Mouse (Mus musculus) stomach, embryonic 15.5 days (tissue): Measurements from ENCODE around the gene Immt. TPM values are rescaled to one million over a fixed set of nuclear protein-coding genes. Genes with fewer than 3 reads are reported as not detected.

ENCODE experiments used
- ATAC-seq: fragments of 200-750 bp; cut with Nextera tagmentation; 2 replicates; pipeline ENCODE4 v1.8.0; 2017; ENCODE audit warnings: low read depth, moderate number of reproducible peaks, moderate TSS enrichment; ENCODE audit not compliant: insufficient read depth, low FRiP score
- H3K27ac ChIP-seq: fragments of 300-500 bp; sonication (generic); 2 replicates; pipeline ENCODE4 v1.5.1; 2015; ENCODE audit warnings: mild to moderate bottlenecking, inconsistent platforms
- H3K27me3 ChIP-seq: fragments of 300-500 bp; sonication (generic); replicated peaks from 2 replicates; pipeline ENCODE4 v1.6.1; 2015; ENCODE audit warnings: inconsistent platforms
- H3K36me3 ChIP-seq: fragments of 300-500 bp; sonication (generic); 2 replicates; pipeline ENCODE4 v1.6.1; 2015; ENCODE audit warnings: inconsistent platforms
- H3K4me1 ChIP-seq: fragments of 300-500 bp; sonication (generic); 2 replicates; pipeline ENCODE4 v1.6.1; 2015; ENCODE audit warnings: inconsistent platforms
- H3K4me2 ChIP-seq: fragments of 300-500 bp; sonication (generic); 2 replicates; pipeline ENCODE4 v1.6.1; 2015; ENCODE audit warnings: mild to moderate bottlenecking, inconsistent platforms
- H3K4me3 ChIP-seq: fragments of 300-500 bp; sonication (generic); replicated peaks from 2 replicates; pipeline ENCODE4 v1.5.1; 2015; ENCODE audit warnings: inconsistent platforms
- H3K9ac ChIP-seq: fragments of 300-500 bp; sonication (generic); 2 replicates; pipeline ENCODE4 v1.6.1; 2015; ENCODE audit warnings: inconsistent platforms
- H3K9me3 ChIP-seq: fragments of 300-500 bp; sonication (generic); 2 replicates; pipeline ENCODE4 v1.6.1; 2016; ENCODE audit warnings: inconsistent platforms
- WGBS: fragments of 180-500 bp; shearing (Covaris S2); methylation state at CpG from one replicate; pipeline ENCODE4 v1.1.7; 2015; 5-methylcytosine and 5-hydroxymethylcytosine counted together
- polyA plus RNA-seq: library from polyadenylated mRNA; unstranded; fragments of >200 nt; fragmentation: Nextera tagmentation; extraction: Ambion mirVana; gene quantifications from 2 replicates; pipeline ENCODE4 v1.2.1, GENCODE M21; 2015

Immt gene
- polyA plus RNA-seq, result 178 and 191 TPM in 2 replicates

GRCm38 (mm10) chr6:71830690-71831580 is at the start of gene Immt:
TSS of gene Immt (plus strand) at chr6:71831331.
- peak within 1 kb of the TSS; percentile 53 for H3K9ac ChIP-seq
- WGBS, result under 1% methylated on average over 63 of the region's 64 CpGs
- H3K27ac ChIP-seq, result peak within 1 kb of the TSS; percentile 92
- H3K27me3 ChIP-seq, result no peaks in the 10 kb centered on the region
- peak within 1 kb of the TSS; percentile 64 for H3K4me2 ChIP-seq
- peaks cover 4% of the 10 kb centered on the region for H3K4me1 ChIP-seq
- no peaks in the 10 kb centered on the region for H3K36me3 ChIP-seq
- H3K4me3 ChIP-seq, result peak within 1 kb of the TSS; percentile 70
- H3K9me3 ChIP-seq, result no peaks in the 10 kb centered on the region
- peak; percentile 100 for ATAC-seq

GRCm38 (mm10) chr6:71783165-71783564 is 48.0 kb upstream of the Immt start:
- no peak for ATAC-seq

GRCm38 (mm10) chr6:71788348-71788747 is 42.8 kb upstream of the Immt start:
- no peaks in the 10 kb centered on the region for H3K27me3 ChIP-seq
- no peak overlapping the region for H3K4me2 ChIP-seq
- no peaks in the 10 kb centered on the region for H3K9me3 ChIP-seq
- WGBS, result 68% methylated on average over 9 of the region's 9 CpGs
- no peaks in the 10 kb centered on the region for H3K4me1 ChIP-seq
- no peaks in the 10 kb centered on the region for H3K36me3 ChIP-seq
- H3K9ac ChIP-seq, result no peak overlapping the region
- no peak overlapping the region for H3K27ac ChIP-seq
- no peak overlapping the region for H3K4me3 ChIP-seq
- no peak for ATAC-seq

More at GRCm38 (mm10) chr6:71783165-71783564, 48.0 kb upstream of the Immt start:
- Histone ChIP-seq H3K9me3 (no peaks in the 10 kb centered on the region), H3K36me3 (no peaks in the 10 kb centered on the region), H3K4me1 (no peaks in the 10 kb centered on the region), H3K4me3 (no peak overlapping the region), H3K27ac (no peak overlapping the region), H3K27me3 (no peaks in the 10 kb centered on the region), H3K9ac (no peak overlapping the region), H3K4me2 (no peak overlapping the region)
- WGBS, result 85% methylated on average over 5 of the region's 5 CpGs

GRCm38 (mm10) chr6:71791771-71792170 is 39.4 kb upstream of the Immt start:
- Histone ChIP-seq H3K27ac (no peak overlapping the region), H3K4me1 (no peaks in the 10 kb centered on the region), H3K4me2 (no peak overlapping the region), H3K36me3 (no peaks in the 10 kb centered on the region), H3K9me3 (no peaks in the 10 kb centered on the region), H3K9ac (no peak overlapping the region), H3K27me3 (no peaks in the 10 kb centered on the region), H3K4me3 (no peak overlapping the region)
- ATAC-seq, result no peak
- WGBS, result 82% methylated on average over 6 of the region's 6 CpGs

- Histone ChIP-seq H3K9me3 (no peaks in the 10 kb centered on the region), H3K36me3 (no peaks in the 10 kb centered on the region), H3K4me2 (no peak overlapping the region), H3K4me3 (no peak overlapping the region), H3K4me1 (no peaks in the 10 kb centered on the region), H3K27ac (no peak overlapping the region), H3K9ac (no peak overlapping the region), H3K27me3 (no peaks in the 10 kb centered on the region)
- whole genome bisulfite sequencing, result 75% methylated on average over 3 of the region's 3 CpGs
- ATAC-seq, result no peak
These were observed 31.7 kb upstream of the Immt start for GRCm38 (mm10) chr6:71799391-71799790.

- ATAC-seq, result 0 out of 2 replicates have a peak, but pooled peaks have one; percentile 60
- H3K4me1 ChIP-seq, result no peaks in the 10 kb centered on the region
- no peaks in the 10 kb centered on the region for H3K36me3 ChIP-seq
- H3K27me3 ChIP-seq, result no peaks in the 10 kb centered on the region
- H3K9ac ChIP-seq, result no peak overlapping the region
- H3K4me3 ChIP-seq, result no peak overlapping the region
- no peaks in the 10 kb centered on the region for H3K9me3 ChIP-seq
- no peak overlapping the region for H3K27ac ChIP-seq
- no peak overlapping the region for H3K4me2 ChIP-seq
- 55% methylated on average over 7 of the region's 7 CpGs for WGBS
These were observed 30.0 kb upstream of the Immt start for GRCm38 (mm10) chr6:71801011-71801713.

- H3K9ac ChIP-seq, result no peak overlapping the region
- H3K27ac ChIP-seq, result no peak overlapping the region
- WGBS, result 76% methylated on average over 10 of the region's 10 CpGs
- H3K4me1 ChIP-seq, result no peaks in the 10 kb centered on the region
- ATAC-seq, result no peak
- no peak overlapping the region for H3K4me2 ChIP-seq
- no peaks in the 10 kb centered on the region for H3K27me3 ChIP-seq
- no peak overlapping the region for H3K4me3 ChIP-seq
- H3K9me3 ChIP-seq, result no peaks in the 10 kb centered on the region
- H3K36me3 ChIP-seq, result no peaks in the 10 kb centered on the region
These were observed 29.4 kb upstream of the Immt start for GRCm38 (mm10) chr6:71801714-71802094.

- Histone ChIP-seq H3K4me3 (no peak overlapping the region), H3K27me3 (no peaks in the 10 kb centered on the region), H3K27ac (no peak overlapping the region), H3K4me2 (no peak overlapping the region), H3K9ac (no peak overlapping the region), H3K9me3 (no peaks in the 10 kb centered on the region), H3K36me3 (no peaks in the 10 kb centered on the region), H3K4me1 (no peaks in the 10 kb centered on the region)
- WGBS, result 80% methylated on average over 1 of the region's 1 CpGs
- no peak for ATAC-seq
These were observed 27.5 kb upstream of the Immt start for GRCm38 (mm10) chr6:71803609-71804008.

GRCm38 (mm10) chr6:71804061-71804829 is 26.9 kb upstream of the Immt start:
- WGBS, result 22% methylated on average over 12 of the region's 12 CpGs
- no peaks in the 10 kb centered on the region for H3K27me3 ChIP-seq
- ATAC-seq, result peak; percentile 79
- no peak overlapping the region for H3K4me3 ChIP-seq
- no peaks in the 10 kb centered on the region for H3K9me3 ChIP-seq
- H3K4me1 ChIP-seq, result no peaks in the 10 kb centered on the region
- H3K36me3 ChIP-seq, result no peaks in the 10 kb centered on the region
- H3K27ac ChIP-seq, result no peak overlapping the region
- no peak overlapping the region for H3K4me2 ChIP-seq
- no peak overlapping the region for H3K9ac ChIP-seq

- WGBS, result 43% methylated on average over 1 of the region's 1 CpGs
- Histone ChIP-seq H3K36me3 (no peaks in the 10 kb centered on the region), H3K4me3 (no peak overlapping the region), H3K9me3 (no peaks in the 10 kb centered on the region), H3K27me3 (no peaks in the 10 kb centered on the region), H3K27ac (no peak overlapping the region), H3K4me1 (no peaks in the 10 kb centered on the region), H3K9ac (no peak overlapping the region), H3K4me2 (no peak overlapping the region)
- no peak for ATAC-seq
These were observed 24.4 kb upstream of the Immt start for GRCm38 (mm10) chr6:71806713-71807112.

- ATAC-seq, result no peak
- H3K4me1 ChIP-seq, result no peaks in the 10 kb centered on the region
- no peak overlapping the region for H3K9ac ChIP-seq
- H3K9me3 ChIP-seq, result no peaks in the 10 kb centered on the region
- no peak overlapping the region for H3K27ac ChIP-seq
- no peak overlapping the region for H3K4me2 ChIP-seq
- peaks cover 13% of the 10 kb centered on the region for H3K36me3 ChIP-seq
- H3K27me3 ChIP-seq, result no peaks in the 10 kb centered on the region
- H3K4me3 ChIP-seq, result no peak overlapping the region
- 42% methylated on average over 9 of the region's 9 CpGs for WGBS
These were observed 21.2 kb upstream of the Immt start for GRCm38 (mm10) chr6:71809890-71810289.
